Mouse (Mus musculus) T-helper 17 cell (primary cell): ENCODE results near the gene Nab2.

Source experiments
- in situ Hi-C, 2 experiments: fragments of 300-600 bp; cut with MboI, MseI; formaldehyde crosslinking; loops; 1 replicate in 1 of 2; 2 replicates in 1 of 2; pipeline ENCODE4 v1.15.1; 2025; ENCODE audit warnings: high pct_unique_total_duplicates in 2 of 2

Gene Nab2

GRCm38 (mm10) chr10:127657617-127658016 is 10.8 kb downstream of the Nab2 start:
- in situ Hi-C loops = loop anchor here (25.0 kb wide), 2 partner anchors 830 to 905 kb away; partner anchors contain the start of genes Myl6 (in 1 of the 2), Myl6b (in 1 of the 2) and Pa2g4 (in 1 of the 2)

GRCm38 (mm10) chr10:127654970-127655579 is 13.3 kb downstream of the Nab2 start:
- in situ Hi-C loops = loop anchor here (25.0 kb wide), 2 partner anchors 832 to 907 kb away; partner anchors contain the start of genes Myl6 (in 1 of the 2), Myl6b (in 1 of the 2) and Pa2g4 (in 1 of the 2)

- in situ Hi-C loops = loop anchor here (25.0 kb wide), 2 partner anchors 834 to 909 kb away; partner anchors contain the start of genes Myl6 (in 1 of the 2), Myl6b (in 1 of the 2) and Pa2g4 (in 1 of the 2)
Measured at GRCm38 (mm10) chr10:127652906-127653638, 15.3 kb downstream of the Nab2 start.

- in situ Hi-C loops = no loop called here
Measured at GRCm38 (mm10) chr10:127645791-127646190, 22.6 kb downstream of the Nab2 start.

DNA sequence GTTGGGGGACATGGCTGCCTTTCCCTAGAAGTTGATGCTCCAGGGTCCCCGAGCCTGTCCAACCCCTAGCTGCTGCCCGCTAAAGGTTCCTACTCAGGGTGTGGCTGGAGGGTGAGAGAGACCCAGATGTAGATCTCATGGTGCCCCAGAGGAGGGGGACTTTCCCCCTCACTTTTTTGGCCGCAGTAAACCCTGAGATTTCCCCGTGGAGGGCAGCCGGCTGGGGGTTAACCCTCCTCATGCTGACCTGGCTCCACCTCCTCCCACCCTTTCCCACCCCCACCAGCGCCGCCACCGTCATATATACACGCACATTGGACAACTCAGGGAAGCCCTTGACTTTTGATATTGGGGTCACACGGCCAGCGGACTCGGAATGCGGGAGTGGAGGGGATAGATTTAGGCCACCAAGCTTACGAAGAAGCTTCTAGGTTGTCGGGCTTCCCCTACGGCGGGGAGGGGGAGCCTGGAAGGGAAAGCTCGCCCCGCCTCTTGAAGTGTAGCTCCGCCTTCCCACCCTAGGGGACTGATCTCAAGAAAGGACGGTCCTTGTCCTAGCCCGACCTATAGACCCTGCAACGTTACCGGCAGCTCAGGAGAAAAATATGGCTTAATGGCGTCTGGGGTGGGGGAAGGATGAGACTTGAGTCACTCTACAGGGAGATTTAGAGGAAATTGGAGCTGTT is 24.7 kb downstream of the Nab2 start:
- in situ Hi-C loops = loop anchor here in 1 of 2 experiments (5.0 kb wide), 1 partner anchor 99 kb away; no protein-coding TSS in a partner anchor

GRCm38 (mm10) chr10:127642772-127643552 is 25.4 kb downstream of the Nab2 start, which contains the start of gene Stat6:
Gene Stat6 (plus strand): TSS chr10:127642986.
- in situ Hi-C loops = loop anchor here in 1 of 2 experiments (5.0 kb wide), 1 partner anchor 99 kb away; no protein-coding TSS in a partner anchor

GRCm38 (mm10) chr10:127641861-127642771 is 26.3 kb downstream of the Nab2 start:
- in situ Hi-C loops = loop anchor here in 1 of 2 experiments (5.0 kb wide), 1 partner anchor 100 kb away; no protein-coding TSS in a partner anchor

DNA sequence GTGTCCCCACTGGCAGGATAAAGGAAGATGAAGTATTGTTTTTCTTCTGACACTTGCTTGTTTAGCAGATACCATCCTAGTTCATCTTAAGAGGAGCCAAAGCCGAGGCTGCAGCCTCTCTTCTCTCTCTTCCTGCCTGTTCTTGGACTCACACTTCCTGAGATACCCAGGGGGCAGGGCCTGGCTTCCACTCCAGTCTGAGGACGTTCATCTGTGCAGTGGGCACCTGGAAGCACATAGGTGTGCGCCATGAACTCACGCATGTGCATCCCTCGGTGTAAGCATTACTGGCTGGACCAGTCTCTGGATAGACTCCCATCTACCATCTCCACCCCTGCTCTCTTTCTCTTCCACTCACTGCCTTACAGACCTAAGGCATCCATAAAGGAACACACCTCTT is 27.9 kb downstream of the Nab2 start:
- in situ Hi-C loops = loop anchor here in 1 of 2 experiments (5.0 kb wide), 1 partner anchor 102 kb away; no protein-coding TSS in a partner anchor

DNA sequence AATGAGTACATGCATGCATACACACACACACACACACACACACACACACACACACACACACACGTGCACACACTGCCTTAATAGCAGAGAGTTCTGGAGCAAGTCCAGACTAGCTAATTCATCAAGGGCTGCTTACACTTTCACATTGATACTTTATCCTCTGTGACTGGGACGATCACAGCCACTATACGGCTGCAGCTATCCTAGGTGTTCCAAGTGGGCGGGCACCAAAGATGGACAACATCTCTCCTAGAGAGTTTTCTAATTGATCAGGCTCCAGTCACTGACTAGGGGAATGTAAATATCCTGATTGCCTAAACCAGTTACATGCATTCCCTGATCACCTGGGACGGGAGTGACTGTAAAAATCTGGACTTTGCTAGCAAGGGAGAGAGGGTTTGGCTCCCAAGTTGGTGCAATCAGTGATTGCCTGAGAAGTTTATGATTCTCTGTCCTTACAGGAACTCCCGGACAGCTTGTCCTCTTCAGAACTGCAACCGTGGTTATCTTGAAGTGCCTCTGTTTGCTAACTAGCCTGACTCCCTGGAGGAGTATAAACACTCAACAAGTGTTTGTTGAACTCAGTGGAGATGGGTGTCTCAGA is 35.6 kb downstream of the Nab2 start:
- in situ Hi-C loops = loop anchor here (5.0 to 10.0 kb wide), 2 partner anchors 58 to 1780 kb away; no protein-coding TSS in a partner anchor

DNA sequence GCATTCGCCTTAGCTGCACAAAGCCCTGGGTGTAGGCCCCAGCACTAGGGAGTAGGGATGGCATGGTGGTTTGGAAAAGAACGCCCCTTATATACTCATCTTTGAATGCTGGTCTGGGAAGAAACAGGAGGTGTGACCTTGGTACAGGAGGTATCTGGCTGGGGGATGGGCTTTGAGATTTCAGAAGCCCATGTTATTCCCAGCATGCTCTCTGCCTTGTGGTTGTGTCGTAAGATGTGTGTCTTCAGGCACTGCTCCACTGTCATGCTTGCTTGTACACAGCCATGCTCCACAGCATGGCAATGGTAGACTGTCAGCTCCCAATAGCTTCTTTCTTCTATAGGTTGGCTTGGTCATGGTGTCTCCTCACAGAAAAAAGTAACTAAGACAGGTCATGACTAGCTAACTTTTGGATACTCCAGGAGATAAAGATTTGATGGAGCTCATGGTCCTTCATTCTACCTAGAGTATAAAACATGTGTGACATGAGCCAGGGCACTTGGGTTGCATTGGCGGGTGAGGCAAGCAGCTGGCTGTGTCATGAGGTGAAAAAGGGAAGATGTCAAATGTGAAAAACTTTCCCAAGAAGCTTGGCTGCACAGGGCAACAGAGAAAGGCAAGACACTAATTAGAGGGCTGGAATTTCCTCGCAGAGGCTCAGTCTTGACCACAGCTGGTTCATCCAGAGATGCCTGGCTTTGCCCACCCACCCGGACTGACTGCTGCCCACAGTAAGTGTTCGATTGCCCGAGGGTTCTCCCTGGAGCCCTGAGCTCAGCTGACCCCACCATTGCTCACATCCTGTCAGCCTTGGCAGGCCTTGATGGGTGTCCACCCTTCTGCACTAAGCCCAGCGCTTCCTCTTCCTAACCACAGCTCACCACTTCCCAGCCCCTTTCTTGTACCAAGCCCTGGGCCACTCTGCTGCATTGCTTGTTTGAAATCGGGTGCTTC is 36.8 kb downstream of the Nab2 start:
- in situ Hi-C loops = loop anchor here (5.0 to 10.0 kb wide), 2 partner anchors 57 to 1779 kb away; no protein-coding TSS in a partner anchor

DNA sequence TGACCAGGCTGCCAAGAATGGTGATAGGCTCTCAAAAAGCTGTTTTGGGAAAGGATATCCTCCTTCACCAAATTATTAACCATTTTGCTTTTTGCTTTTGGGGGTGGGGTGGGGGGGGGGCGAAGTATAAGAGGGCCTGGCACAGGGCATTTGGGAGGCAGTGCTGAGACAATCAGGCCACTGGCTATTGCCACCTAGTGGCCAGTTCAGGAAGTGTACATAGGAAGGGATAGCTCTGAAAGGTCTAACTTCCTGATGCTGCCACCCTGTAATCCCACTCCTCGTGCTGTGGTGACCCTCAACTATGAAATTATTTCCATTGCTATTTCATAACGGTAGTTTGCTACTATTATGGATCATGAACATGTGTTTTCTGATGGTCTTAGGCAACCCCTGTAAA is 41.9 kb downstream of the Nab2 start:
- in situ Hi-C loops = no loop called here

DNA sequence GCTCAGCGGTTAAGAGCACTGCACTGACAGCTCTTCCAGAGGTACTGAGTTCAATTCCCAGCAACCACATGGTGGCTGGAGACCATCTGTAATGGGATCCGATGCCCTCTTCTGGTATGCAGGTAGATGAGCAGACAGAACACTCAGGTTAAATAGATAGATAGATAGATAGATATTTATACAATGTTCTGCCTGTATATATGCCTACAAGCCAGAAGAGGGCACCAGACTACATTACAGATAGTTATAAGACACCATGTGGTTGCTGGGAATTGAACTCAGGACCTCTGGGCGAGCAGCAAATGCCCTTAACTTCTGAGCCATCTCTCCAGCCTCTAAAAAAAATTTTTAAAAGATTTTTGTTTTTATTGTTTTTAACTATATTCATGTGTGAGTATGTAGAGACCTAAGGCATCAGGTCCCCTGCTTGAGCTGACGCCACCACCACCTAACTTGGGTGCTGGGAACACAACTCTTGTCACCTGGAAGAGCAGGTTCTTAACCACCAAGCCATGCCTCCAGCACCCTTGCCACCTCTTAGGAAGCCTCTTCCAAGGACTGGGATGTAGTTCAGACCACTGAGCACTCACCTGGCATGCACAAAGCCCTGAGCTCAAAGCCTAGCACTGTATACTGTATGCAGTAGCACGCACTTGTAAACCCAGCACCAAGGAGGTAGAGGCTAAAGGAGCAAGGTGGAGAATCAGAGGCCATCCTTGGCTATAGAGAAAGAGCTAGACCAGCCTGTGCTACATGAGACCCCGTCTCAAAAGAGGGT is 44.7 kb downstream of the Nab2 start:
- in situ Hi-C loops = no loop called here

DNA sequence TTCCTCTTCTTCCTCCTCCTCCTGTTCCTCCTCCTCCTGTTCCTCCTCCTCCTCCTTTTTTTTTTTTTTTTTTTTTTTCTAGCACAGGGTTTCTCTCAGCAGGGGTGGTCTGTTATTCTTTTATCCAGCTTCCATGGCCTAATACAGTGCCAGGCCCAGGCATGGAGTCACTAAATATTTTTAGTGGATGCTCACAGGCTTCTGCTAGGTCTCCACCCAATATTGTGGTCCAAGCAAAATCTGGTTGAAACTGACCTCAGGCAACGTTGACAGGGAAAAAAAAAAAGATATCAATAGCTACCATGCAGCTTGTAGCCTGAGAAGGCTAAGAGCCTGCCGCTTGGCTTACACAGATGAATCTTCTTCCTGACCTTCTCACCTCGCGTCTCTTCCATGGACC is 45.7 kb downstream of the Nab2 start:
- in situ Hi-C loops = no loop called here

GRCm38 (mm10) chr10:127622057-127622392 is 46.3 kb downstream of the Nab2 start:
- in situ Hi-C loops = no loop called here

- in situ Hi-C loops = no loop called here
Measured at GRCm38 (mm10) chr10:127621191-127622056, 46.9 kb downstream of the Nab2 start.

DNA sequence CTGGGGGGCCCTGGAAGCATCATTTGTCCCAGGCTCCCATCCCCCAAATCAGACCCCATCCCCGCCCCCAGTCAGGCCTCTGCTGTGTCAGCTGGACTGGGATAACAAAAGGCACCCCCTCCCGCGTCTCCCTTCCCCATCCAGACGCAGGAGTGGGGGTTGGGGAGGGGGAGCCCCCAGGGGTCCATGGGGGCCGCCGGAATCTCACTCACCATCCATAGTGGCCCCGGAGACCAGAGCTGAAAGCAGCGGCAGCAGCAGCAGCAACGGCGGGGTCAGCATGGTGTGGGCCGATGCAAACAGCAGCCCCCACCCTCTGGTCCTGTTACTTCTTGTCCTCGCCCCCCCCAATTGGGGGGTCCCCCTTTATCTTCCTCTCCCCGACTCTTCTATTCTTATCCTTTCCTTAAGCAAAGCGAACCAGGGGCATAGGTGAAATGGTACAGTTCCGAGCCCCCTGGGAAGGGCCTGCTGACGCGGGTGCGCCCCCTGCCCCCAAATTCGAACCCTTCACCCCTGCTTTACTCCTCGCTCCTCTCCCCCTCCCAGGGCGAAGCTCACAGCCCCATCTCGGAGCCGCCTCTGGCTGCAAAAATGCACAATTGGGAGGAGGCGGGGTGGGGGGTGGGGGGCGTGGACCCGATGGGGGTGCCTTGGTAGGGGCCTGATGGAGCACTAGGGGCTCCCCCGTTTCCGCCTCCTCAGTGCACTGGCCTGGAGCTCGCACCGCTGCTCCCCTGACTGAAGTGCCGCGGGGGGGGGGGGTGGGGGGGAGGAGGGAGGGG is 47.8 kb downstream of the Nab2 start, which contains the start of gene Lrp1:
Lrp1 (minus strand) TSS at position 743 of the 785 bp plus-strand sequence.
- in situ Hi-C loops = no loop called here
